Mouse (Mus musculus): ENCODE data around the gene Tbc1d25.

Tbc1d25 gene

GRCm38 (mm10) chrX:8175504-8176385, at the start of gene Tbc1d25:
Gene Tbc1d25 (minus strand): TSS chrX:8176181.
- peak; percentile 87 to 90 for DNase-seq (ENCODE audit: low spot score in 2 of 2)

GRCm38 (mm10) chrX:8223473-8223872, 47.5 kb upstream of the Tbc1d25 start:
- DNase-seq (ENCODE audit: low spot score in 2 of 2) = no peak

GRCm38 (mm10) chrX:8222678-8223421, 46.9 kb upstream of the Tbc1d25 start:
- DNase-seq (ENCODE audit: low spot score in 2 of 2) = peak; percentile 34 to 42

GRCm38 (mm10) chrX:8222296-8222677, 46.3 kb upstream of the Tbc1d25 start:
- DNase-seq (ENCODE audit: low spot score in 2 of 2) = peak; percentile 52 to 73

- DNase-seq (ENCODE audit: low spot score in 2 of 2) = no peak
These were observed 43.7 kb upstream of the Tbc1d25 start for GRCm38 (mm10) chrX:8219651-8220050.

- no peak for DNase-seq (ENCODE audit: low spot score in 2 of 2)
These were observed 42.1 kb upstream of the Tbc1d25 start for GRCm38 (mm10) chrX:8218114-8218513.

GRCm38 (mm10) chrX:8217383-8217782, 41.4 kb upstream of the Tbc1d25 start:
- peak; percentile 30 to 41 for DNase-seq (ENCODE audit: low spot score in 2 of 2)

GRCm38 (mm10) chrX:8211490-8212207, 35.7 kb upstream of the Tbc1d25 start:
- no peak for DNase-seq (ENCODE audit: low spot score in 2 of 2)

- no peak for DNase-seq (ENCODE audit: low spot score in 2 of 2)
These were observed 33.7 kb upstream of the Tbc1d25 start for GRCm38 (mm10) chrX:8209720-8210119.

GRCm38 (mm10) chrX:8207224-8207623, 31.2 kb upstream of the Tbc1d25 start:
- no peak for DNase-seq (ENCODE audit: low spot score in 2 of 2)

- DNase-seq (ENCODE audit: low spot score in 2 of 2) = no peak
These were observed 30.8 kb upstream of the Tbc1d25 start for GRCm38 (mm10) chrX:8206694-8207197.

GRCm38 (mm10) chrX:8206015-8206693, 30.2 kb upstream of the Tbc1d25 start, which contains the start of gene Porcn:
Gene Porcn (minus strand): TSS chrX:8206525.
- peak; percentile 89 to 92 for DNase-seq (ENCODE audit: low spot score in 2 of 2)

GRCm38 (mm10) chrX:8205551-8205950, 29.6 kb upstream of the Tbc1d25 start:
- DNase-seq (ENCODE audit: low spot score in 2 of 2) = peak in 1 of 2 experiments; percentile 35

GRCm38 (mm10) chrX:8205088-8205487, 29.1 kb upstream of the Tbc1d25 start:
- DNase-seq (ENCODE audit: low spot score in 2 of 2) = no peak

GRCm38 (mm10) chrX:8204076-8204475, 28.1 kb upstream of the Tbc1d25 start:
- no peak for DNase-seq (ENCODE audit: low spot score in 2 of 2)

GRCm38 (mm10) chrX:8203105-8203504, 27.1 kb upstream of the Tbc1d25 start:
- no peak for DNase-seq (ENCODE audit: low spot score in 2 of 2)

- DNase-seq (ENCODE audit: low spot score in 2 of 2) = peak; percentile 58 to 71
These were observed 17.4 kb upstream of the Tbc1d25 start, which contains the start of gene Ebp for GRCm38 (mm10) chrX:8193419-8193723. Gene Ebp (minus strand): TSS chrX:8193512.

- DNase-seq (ENCODE audit: low spot score in 2 of 2) = peak; percentile 87 to 89
These were observed 16.8 kb upstream of the Tbc1d25 start for GRCm38 (mm10) chrX:8192640-8193418.

- no peak for DNase-seq (ENCODE audit: low spot score in 2 of 2)
These were observed 16.2 kb upstream of the Tbc1d25 start for GRCm38 (mm10) chrX:8192126-8192639.

- DNase-seq (ENCODE audit: low spot score in 2 of 2) = no peak
These were observed 7.0 kb upstream of the Tbc1d25 start for GRCm38 (mm10) chrX:8182871-8183540.
